Mouse (Mus musculus) embryonic facial prominence, embryonic 10.5 days (tissue): ENCODE measurements around the gene Nav2. TPM values are rescaled to one million over a fixed set of nuclear protein-coding genes. Genes with fewer than 3 reads are reported as not detected.

ENCODE experiments used
- DNase-seq: peaks from one replicate; pipeline ENCODE4 v3.0.0-alpha.2; 2017; ENCODE audit warnings: low spot score
- H3K27ac ChIP-seq: fragments of 300-500 bp; sonication (generic); replicated peaks from 2 replicates; pipeline ENCODE4 v1.5.1; 2016; ENCODE audit warnings: mild to moderate bottlenecking
- H3K27me3 ChIP-seq: fragments of 300-500 bp; sonication (generic); replicated peaks from 2 replicates; pipeline ENCODE4 v1.6.1; 2016; ENCODE audit warnings: low read depth, mild to moderate bottlenecking; ENCODE audit not compliant: poor library complexity, severe bottlenecking
- H3K36me3 ChIP-seq: fragments of 300-500 bp; sonication (generic); replicated peaks from 2 replicates; pipeline ENCODE4 v1.6.1; 2016; ENCODE audit warnings: mild to moderate bottlenecking, moderate library complexity
- H3K4me1 ChIP-seq: fragments of 300-500 bp; sonication (generic); 2 replicates; pipeline ENCODE4 v1.6.1; 2016
- H3K4me3 ChIP-seq: fragments of 300-500 bp; sonication (generic); 2 replicates; pipeline ENCODE4 v1.5.1; 2016; ENCODE audit warnings: mild to moderate bottlenecking, moderate library complexity
- H3K9me3 ChIP-seq: fragments of 300-500 bp; sonication (generic); 2 replicates; pipeline ENCODE4 v1.6.1; 2016; ENCODE audit warnings: mild to moderate bottlenecking
- WGBS: fragments of 180-500 bp; shearing (Covaris S2); methylation state at CpG from one replicate; pipeline ENCODE4 v1.1.7; 2016; 5-methylcytosine and 5-hydroxymethylcytosine counted together
- polyA plus RNA-seq: library from polyadenylated mRNA; unstranded; fragments of >200 nt; fragmentation: Nextera tagmentation; extraction: Ambion mirVana; gene quantifications from 2 replicates; pipeline ENCODE4 v1.2.1, GENCODE M21; 2016

The Nav2 gene
- polyA plus RNA-seq, 1 experiment from 2014 or later: 11.5 TPM

DNA sequence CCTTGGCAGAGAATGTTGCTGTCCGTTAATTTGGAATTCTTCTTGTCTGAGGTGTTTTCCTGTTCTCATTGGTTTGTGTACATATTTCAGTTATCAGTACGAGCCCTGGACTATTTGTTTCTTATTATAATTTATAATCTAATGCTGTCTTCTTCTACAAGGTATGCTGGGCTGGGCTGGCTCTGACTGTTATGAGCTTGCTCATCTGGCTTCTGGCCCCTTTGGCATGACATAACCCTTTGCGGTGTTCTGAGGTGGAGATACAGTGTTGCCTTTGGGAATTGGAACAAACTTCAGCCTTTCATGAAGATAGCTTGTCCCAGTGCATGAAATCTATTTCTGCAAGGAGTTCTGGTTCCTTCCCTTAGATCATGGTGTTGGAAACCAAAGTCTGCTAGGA is 431.4 kb downstream of the Nav2 start:
- no peak overlapping the region for H3K4me3 ChIP-seq
- DNase-seq: no peak
- no peaks in the 10 kb centered on the region for H3K36me3 ChIP-seq
- H3K27me3 ChIP-seq: peaks cover 9% of the 10 kb centered on the region; the same call in 1 of the 2 replicates
- WGBS: 91% methylated on average over 3 of the region's 3 CpGs
- no peaks in the 10 kb centered on the region for H3K9me3 ChIP-seq
- no peak overlapping the region for H3K27ac ChIP-seq
- peaks cover 41% of the 10 kb centered on the region for H3K4me1 ChIP-seq

DNA sequence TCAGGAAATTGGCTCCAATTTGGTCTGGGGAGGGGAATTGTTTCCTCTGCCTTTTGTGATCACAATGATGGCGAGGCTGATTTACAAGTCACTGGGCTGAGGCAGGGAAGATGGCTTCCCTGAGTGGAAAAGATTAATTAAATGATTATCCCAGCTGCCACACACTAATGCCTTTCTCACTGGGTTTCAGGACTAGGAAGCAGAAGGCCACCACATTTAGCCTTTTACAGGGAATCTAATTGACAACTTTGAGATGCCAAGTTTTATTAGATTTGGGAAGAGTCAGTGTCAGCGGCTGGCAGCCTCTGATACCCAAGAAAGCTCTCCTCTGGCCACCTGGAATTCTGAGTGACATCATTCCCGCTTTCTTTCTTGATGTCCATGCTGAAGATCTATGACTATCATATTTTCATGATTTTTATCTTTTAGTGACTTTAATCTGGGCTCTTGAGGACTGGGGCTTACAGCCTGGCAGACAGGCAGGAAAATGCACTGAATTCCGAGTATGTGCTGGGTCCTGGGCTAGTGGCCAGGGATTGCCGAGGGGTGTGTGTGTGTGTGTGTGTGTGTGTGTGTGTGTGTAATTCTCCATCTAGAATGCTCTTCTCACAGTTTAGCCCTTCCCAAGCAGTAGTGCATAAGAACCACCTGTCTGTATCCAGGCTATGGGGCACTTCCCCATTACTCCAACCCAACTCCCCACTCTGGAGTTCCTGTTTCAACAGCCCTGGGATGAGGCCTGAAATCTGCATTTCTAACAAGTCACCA is 432.8 kb downstream of the Nav2 start:
- H3K9me3 ChIP-seq: no peaks in the 10 kb centered on the region
- no peak overlapping the region for H3K4me3 ChIP-seq
- H3K36me3 ChIP-seq: no peaks in the 10 kb centered on the region
- H3K4me1 ChIP-seq: peaks cover 37% of the 10 kb centered on the region
- 61% methylated on average over 5 of the region's 5 CpGs for WGBS
- H3K27ac ChIP-seq: no peak overlapping the region
- peaks cover 12% of the 10 kb centered on the region for H3K27me3 ChIP-seq
- DNase-seq: no peak

DNA sequence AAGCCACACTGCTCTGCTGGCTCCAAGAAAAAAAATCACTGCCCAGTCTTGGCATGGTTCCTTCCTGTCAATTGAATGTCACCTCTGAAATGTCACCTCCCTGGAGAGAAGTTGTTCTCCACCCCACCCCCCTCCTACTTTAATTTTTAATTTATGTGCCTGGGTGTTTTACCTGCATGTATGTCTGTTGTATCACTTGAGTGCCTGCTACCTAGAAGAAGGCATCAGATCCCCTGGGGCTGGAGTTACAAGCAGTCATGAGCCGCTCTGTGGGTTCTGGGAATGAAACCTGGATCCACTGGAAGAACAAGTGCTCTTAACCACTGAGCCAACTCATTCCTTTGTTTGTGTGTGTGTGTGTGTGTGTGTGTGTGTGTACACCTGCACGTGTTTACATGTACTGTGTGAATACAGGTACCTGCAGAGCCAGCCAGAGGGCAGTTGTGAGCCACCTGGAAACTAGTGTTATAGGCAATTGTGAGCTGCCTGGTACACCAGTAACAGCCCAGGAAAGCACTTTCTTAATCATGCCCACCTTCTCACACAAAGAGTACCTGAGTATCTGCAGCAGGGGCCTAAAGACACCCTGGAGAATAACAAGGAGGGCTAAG is 433.5 kb downstream of the Nav2 start:
- peaks cover 19% of the 10 kb centered on the region for H3K27me3 ChIP-seq
- H3K9me3 ChIP-seq: no peaks in the 10 kb centered on the region
- DNase-seq: no peak
- 0 out of 2 replicates have a peak overlapping the region, but pooled peaks have one; percentile 45 for H3K27ac ChIP-seq
- no peaks in the 10 kb centered on the region for H3K36me3 ChIP-seq
- no peak overlapping the region for H3K4me3 ChIP-seq
- peaks cover 37% of the 10 kb centered on the region for H3K4me1 ChIP-seq
- 89% methylated on average over 2 of the region's 2 CpGs for WGBS

DNA sequence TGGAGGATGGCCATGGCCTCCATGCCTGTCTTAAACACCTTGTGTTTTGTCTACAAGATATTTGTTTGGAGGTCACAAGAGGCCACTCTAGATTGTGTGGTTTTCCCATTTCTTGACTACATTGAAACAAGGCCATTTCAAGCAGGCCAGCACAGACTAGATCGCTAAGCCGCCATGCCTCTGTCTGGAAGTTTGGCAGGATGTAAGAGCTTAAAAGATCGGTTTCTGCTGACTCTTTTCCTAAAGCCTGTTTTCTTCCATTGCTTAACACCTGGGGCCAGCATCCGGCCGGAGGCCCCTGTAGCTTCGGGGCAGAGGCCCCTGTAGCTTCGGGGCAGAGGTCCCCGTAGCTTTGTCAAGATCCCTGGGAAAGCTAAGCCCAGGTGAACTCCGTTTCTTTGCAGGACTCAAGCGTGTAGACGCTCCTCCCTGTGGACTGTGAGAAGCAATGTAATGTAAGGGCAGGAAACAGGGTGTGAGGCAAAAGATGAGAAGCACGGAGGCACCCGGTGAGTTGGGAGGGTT is 434.1 kb downstream of the Nav2 start:
- peak overlapping the region; percentile 36; the same call in 1 of the 2 replicates for H3K4me3 ChIP-seq
- no peaks in the 10 kb centered on the region for H3K9me3 ChIP-seq
- peak overlapping the region; percentile 45 for H3K27ac ChIP-seq
- H3K4me1 ChIP-seq: peaks cover 37% of the 10 kb centered on the region
- WGBS: 41% methylated on average over 13 of the region's 13 CpGs
- no peaks in the 10 kb centered on the region for H3K36me3 ChIP-seq
- peak; percentile 34 for DNase-seq
- H3K27me3 ChIP-seq: peaks cover 25% of the 10 kb centered on the region

DNA sequence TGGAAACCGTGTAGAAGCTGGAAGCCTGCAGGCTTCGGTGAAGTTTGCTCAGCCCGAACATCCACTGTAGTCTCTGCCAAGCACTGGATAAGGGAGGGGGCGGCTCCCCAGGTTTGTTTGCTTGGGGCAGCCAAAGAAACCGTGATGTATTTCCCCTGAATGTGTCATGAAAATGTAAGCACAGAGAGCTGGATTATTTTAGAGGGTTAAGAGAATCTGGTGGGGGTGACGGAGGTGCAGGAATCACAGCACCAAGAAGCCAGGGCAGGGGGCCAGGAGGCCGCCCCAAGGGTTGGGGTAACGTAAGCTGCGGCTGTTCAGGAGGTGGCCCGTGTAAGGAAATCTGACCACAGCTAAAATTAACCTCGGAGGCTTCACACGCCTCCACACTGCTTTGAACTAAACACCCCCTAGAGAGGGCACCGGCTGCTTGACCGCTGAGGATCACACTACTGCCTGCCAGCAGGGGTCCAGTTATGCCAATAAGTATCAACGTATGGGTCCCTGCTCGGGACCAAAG is 434.6 kb downstream of the Nav2 start:
- Histone ChIP-seq H3K9me3 (no peaks in the 10 kb centered on the region), H3K4me1 (peaks cover 37% of the 10 kb centered on the region), H3K36me3 (no peaks in the 10 kb centered on the region), H3K4me3 (peak overlapping the region; percentile 36), H3K27ac (peak overlapping the region; percentile 45), H3K27me3 (peaks cover 30% of the 10 kb centered on the region)
- WGBS: 22% methylated on average over 16 of the region's 16 CpGs
- peak; percentile 42 for DNase-seq

DNA sequence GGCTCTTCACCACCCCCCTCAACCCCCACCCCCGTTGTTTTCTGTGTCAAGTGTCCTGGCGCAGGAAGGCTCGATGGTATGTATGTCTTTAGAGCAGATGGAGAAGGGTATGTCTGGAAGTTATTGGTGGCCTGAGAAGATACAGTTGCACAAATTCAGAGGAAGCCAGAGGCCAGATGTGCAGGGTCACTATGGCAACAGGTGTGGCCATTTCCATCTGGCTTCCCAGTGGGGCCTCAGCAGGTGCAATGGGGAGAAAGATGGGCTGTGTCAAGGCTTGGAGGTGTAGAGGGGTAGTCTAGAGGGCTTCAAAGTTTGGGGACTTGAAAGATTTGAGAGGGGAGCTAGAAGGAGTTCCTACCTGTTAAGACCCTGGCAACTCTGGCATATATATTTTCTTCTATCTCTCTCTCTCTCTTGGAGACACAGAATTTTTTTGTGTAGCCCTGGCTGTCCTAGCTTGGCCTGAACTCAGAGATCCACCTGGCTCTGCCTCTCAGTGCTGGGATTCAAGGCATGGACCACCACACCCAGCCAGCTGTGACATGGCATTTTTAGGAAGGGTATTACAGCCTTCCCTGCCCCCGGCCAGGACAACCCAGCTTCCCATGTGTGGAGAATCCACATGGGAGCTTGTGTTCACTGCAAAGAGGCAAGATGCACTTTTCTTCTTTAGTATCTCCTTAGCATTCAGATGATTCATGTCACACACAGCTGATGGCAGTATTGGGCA is 435.4 kb downstream of the Nav2 start:
- peaks cover 36% of the 10 kb centered on the region for H3K27me3 ChIP-seq
- peaks cover 42% of the 10 kb centered on the region for H3K4me1 ChIP-seq
- no peaks in the 10 kb centered on the region for H3K36me3 ChIP-seq
- H3K9me3 ChIP-seq: no peaks in the 10 kb centered on the region
- WGBS: 52% methylated on average over 4 of the region's 4 CpGs
- peak; percentile 27 for DNase-seq
- no peak overlapping the region for H3K27ac ChIP-seq
- peak overlapping the region; percentile 36; the same call in 1 of the 2 replicates for H3K4me3 ChIP-seq

DNA sequence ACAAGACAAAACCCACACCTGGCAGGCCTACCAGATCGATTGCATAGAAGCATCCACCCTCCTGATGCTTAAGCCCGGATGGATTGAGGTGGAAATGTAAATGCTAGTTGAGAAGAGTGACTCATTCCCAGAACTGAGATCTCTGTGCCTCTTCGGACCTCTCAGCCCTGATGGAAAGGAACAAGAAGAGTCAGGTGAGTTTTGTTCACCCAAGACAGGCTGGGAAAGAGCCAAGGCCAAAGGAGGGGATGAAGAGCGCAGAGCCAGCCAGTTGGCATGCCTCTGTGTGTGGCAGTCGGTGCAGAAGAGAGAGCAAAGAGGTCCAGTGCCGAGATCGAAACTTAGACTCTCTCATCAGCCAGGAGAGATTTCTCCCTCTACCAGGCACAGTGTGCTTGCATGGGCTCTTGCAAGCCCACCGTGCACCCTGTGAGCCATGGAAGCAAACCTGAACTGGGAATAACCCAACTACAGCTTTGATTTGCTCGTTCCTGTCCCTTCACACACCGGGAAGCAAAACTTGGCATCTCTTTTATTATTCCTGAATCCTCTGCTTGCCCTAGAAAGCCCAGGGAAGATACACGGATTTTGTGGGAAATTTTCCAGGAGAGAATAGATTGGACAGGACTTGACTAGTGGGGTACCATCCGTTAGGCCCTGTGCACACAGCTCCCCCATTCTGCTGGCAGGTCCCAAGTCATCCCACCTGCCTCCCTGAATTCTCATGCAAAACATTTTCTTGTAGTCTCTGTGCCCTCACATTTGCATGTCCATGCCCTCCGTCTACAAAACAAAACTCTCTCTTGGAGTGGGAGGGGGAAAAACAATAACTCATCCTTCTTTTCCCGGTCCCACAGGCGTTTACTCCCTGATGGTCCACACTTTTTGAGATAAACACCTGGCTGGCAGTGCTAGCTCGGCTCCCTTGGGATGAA is 439.1 kb downstream of the Nav2 start:
- H3K27ac ChIP-seq: no peak overlapping the region
- 37% methylated on average over 16 of the region's 16 CpGs for WGBS
- no peaks in the 10 kb centered on the region for H3K9me3 ChIP-seq
- H3K36me3 ChIP-seq: no peaks in the 10 kb centered on the region
- H3K4me3 ChIP-seq: no peak overlapping the region
- no peak for DNase-seq
- peaks cover 36% of the 10 kb centered on the region for H3K4me1 ChIP-seq
- H3K27me3 ChIP-seq: peaks cover 36% of the 10 kb centered on the region

DNA sequence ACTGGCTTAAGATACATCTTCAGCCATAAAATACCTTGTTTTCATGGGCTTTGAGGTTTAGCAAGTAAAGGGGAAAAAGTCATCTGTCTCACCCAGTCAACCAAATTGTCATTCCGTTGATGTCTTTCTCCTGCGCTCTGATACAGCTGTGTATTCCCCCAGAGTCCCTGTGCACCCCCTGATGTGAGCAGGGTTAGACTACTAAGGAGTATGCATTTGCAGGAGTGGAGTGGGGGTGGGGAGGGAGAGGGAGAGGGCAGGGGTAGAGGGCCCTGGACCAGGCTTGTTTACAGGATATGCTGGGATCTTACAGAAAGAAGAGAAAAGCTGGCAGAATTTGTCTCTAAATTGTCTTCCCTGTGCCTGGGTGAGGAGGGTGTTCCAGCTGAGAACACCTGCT is 440.1 kb downstream of the Nav2 start:
- no peak for DNase-seq
- Histone ChIP-seq H3K4me1 (peaks cover 25% of the 10 kb centered on the region), H3K27me3 (peaks cover 36% of the 10 kb centered on the region), H3K9me3 (no peaks in the 10 kb centered on the region), H3K27ac (no peak overlapping the region), H3K4me3 (no peak overlapping the region), H3K36me3 (no peaks in the 10 kb centered on the region)
- 24% methylated on average over 2 of the region's 2 CpGs for WGBS

DNA sequence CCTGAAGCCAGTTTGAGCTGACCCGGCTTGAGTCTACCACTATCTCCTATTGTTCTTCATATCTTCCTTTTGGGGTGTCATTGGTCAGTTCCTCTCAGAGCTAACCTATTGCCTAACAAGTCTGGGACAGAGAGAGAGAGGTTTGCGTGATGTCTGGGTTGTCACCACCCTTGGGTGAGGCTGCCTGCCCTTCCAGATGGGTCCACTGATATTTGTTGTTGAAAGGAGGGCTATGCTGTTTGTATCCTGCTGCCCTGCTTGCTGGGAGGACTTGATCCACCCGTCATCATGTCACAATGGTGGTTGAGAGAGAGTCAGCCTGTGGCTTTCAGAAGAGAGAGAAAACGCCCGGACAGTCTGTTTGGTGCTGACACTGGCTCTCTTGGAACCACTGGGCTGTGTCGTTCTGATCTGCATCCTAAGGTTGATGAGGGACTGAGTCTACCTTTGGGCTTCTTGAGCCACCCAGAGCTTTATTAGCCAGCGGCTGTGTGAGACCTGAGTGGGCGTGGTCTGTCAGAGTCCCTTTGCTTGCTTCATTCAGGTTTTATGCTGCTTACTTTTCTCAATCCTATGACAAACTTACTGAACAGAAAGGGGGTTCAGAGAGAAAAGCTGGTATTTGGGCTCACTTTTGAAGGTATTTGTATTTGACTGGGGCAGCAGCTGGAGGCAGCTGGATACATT is 441.9 kb downstream of the Nav2 start:
- H3K4me1 ChIP-seq: peaks cover 21% of the 10 kb centered on the region
- no peaks in the 10 kb centered on the region for H3K9me3 ChIP-seq
- H3K27me3 ChIP-seq: peaks cover 26% of the 10 kb centered on the region
- no peak overlapping the region for H3K27ac ChIP-seq
- H3K36me3 ChIP-seq: no peaks in the 10 kb centered on the region
- no peak overlapping the region for H3K4me3 ChIP-seq
- 80% methylated on average over 8 of the region's 8 CpGs for WGBS
- no peak for DNase-seq

DNA sequence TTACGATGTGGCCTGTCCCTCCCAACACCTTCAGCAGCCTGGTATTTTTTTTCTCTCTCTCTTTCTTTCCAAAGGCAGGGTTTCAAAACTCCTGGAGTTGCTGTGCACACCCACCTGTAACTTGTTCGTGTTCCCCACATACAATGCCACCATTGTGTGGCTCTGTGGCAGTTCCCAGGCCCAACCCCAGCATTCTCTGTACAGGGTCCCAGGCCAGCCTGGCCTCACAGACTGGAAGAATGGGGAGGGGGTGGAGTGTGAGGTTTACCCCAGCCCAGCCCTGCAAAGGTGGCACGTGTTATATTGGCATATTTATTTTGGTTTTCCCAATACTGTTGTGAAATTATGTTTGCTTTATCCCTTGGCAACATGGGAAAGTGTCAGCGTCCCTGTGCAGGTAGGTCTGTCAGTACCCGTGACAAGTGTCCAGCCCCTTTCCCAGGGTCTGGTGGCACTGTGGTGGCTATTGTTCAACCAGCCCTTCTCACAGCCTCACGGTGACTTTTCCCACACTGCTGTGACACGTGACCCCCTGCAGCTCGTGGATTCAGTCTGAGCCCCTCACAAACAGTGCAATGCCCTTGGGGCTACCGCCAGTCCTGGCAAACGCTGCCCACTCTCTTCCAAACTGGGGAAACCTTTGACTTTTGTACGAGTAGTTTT is 443.2 kb downstream of the Nav2 start:
- H3K36me3 ChIP-seq: no peaks in the 10 kb centered on the region
- H3K9me3 ChIP-seq: no peaks in the 10 kb centered on the region
- H3K4me1 ChIP-seq: peaks cover 21% of the 10 kb centered on the region
- H3K27ac ChIP-seq: no peak overlapping the region
- H3K4me3 ChIP-seq: no peak overlapping the region
- 39% methylated on average over 11 of the region's 11 CpGs for WGBS
- peaks cover 21% of the 10 kb centered on the region for H3K27me3 ChIP-seq
- DNase-seq: peak; percentile 17
